Mouse (Mus musculus): ENCODE measurements around the gene Efna3.
A peak's percentile ranks its signal among the peaks of the same experiment; 100 is the strongest.

The Efna3 gene

GRCm38 (mm10) chr3:89284261-89284660, 38.5 kb downstream of the Efna3 start:
- DNase-seq (ENCODE audit: low spot score in 2 of 2), result no peak

- DNase-seq (ENCODE audit: low spot score in 2 of 2), result no peak
These were observed 40.5 kb downstream of the Efna3 start for GRCm38 (mm10) chr3:89282291-89282643.

GRCm38 (mm10) chr3:89281579-89282290, 41.0 kb downstream of the Efna3 start:
- peak in 1 of 2 experiments; percentile 79 for DNase-seq (ENCODE audit: low spot score in 2 of 2)

GRCm38 (mm10) chr3:89280606-89281511, 41.9 kb downstream of the Efna3 start, which contains the start of gene Efna1:
Efna1 (minus strand) TSS chr3:89281142.
- DNase-seq (ENCODE audit: low spot score in 2 of 2), result peak in 1 of 2 experiments; percentile 28

GRCm38 (mm10) chr3:89280050-89280605, 42.6 kb downstream of the Efna3 start:
- no peak for DNase-seq (ENCODE audit: low spot score in 2 of 2)

- peak in 1 of 2 experiments; percentile 60 for DNase-seq (ENCODE audit: low spot score in 2 of 2)
These were observed 43.4 kb downstream of the Efna3 start for GRCm38 (mm10) chr3:89279153-89279890.

GRCm38 (mm10) chr3:89278643-89279042, 44.1 kb downstream of the Efna3 start:
- DNase-seq (ENCODE audit: low spot score in 2 of 2), result no peak

GRCm38 (mm10) chr3:89278107-89278506, 44.7 kb downstream of the Efna3 start:
- no peak for DNase-seq (ENCODE audit: low spot score in 2 of 2)

- DNase-seq (ENCODE audit: low spot score in 2 of 2), result no peak
These were observed 45.3 kb downstream of the Efna3 start for GRCm38 (mm10) chr3:89277281-89278021.

GRCm38 (mm10) chr3:89276061-89276460, 46.7 kb downstream of the Efna3 start:
- no peak for DNase-seq (ENCODE audit: low spot score in 2 of 2)

GRCm38 (mm10) chr3:89271760-89272159, 51.0 kb downstream of the Efna3 start:
- no peak for DNase-seq (ENCODE audit: low spot score in 2 of 2)

- DNase-seq (ENCODE audit: low spot score in 2 of 2), result peak in 1 of 2 experiments; percentile 31
These were observed 51.9 kb downstream of the Efna3 start for GRCm38 (mm10) chr3:89270891-89271290.

- peak in 1 of 2 experiments; percentile 82 for DNase-seq (ENCODE audit: low spot score in 2 of 2)
These were observed 52.6 kb downstream of the Efna3 start, which contains the start of gene Slc50a1 for GRCm38 (mm10) chr3:89270051-89270755. Slc50a1 (minus strand) TSS chr3:89270570.

GRCm38 (mm10) chr3:89268916-89269315, 53.8 kb downstream of the Efna3 start:
- no peak for DNase-seq (ENCODE audit: low spot score in 2 of 2)

- DNase-seq (ENCODE audit: low spot score in 2 of 2), result peak; percentile 63 to 79
These were observed 56.3 kb downstream of the Efna3 start for GRCm38 (mm10) chr3:89266439-89266893.
